Mouse (Mus musculus) cerebellum, adult 2 months (tissue): ENCODE results near the gene Fbln2.

Source experiments
- CTCF ChIP-seq: fragments of 200-500 bp; IDR thresholded peaks from 2 replicates; pipeline ENCODE4 v1.5.1; 2011; ENCODE audit warnings: low read depth, mild to moderate bottlenecking, control low read depth, low read length, moderate library complexity, borderline replicate concordance; ENCODE audit not compliant: insufficient read depth
- POLR2A ChIP-seq: fragments of 200-500 bp; IDR thresholded peaks from 2 replicates; pipeline ENCODE4 v1.6.1; 2011; ENCODE audit warnings: low read length, control low read depth, borderline replicate concordance; ENCODE audit not compliant: insufficient read depth

GRCm38 (mm10) chr6:91181320-91181719, 30.9 kb upstream of the Fbln2 start:
- no peak for TF ChIP-seq POLR2A
- TF ChIP-seq CTCF: no peak
